Mouse (Mus musculus) left cerebral cortex, postnatal 14 days (tissue): ENCODE results near the gene Wwox. TPM values are rescaled to one million over a fixed set of nuclear protein-coding genes. Genes with fewer than 3 reads are reported as not detected.

ENCODE experiments used
- DNase-seq, 2 experiments: peaks; one replicate each; pipeline ENCODE4 v3.0.0; 2021 to 2022; ENCODE audit warnings: low spot score in 2 of 2, mixed read lengths in 1 of 2
- intact Hi-C: fragments of 180-260 bp; cut with DNase I; formaldehyde crosslinking; loops from one replicate; pipeline ENCODE4 v1.15.1; 2025
- total RNA-seq, 2 experiments: library from RNA; stranded (reverse); gene quantifications; 2 replicates each; pipeline ENCODE4 v1.2.3; 2021

The Wwox gene
- total RNA-seq, 2 experiments from 2014 or later = 11.9 to 12.0 TPM

DNA sequence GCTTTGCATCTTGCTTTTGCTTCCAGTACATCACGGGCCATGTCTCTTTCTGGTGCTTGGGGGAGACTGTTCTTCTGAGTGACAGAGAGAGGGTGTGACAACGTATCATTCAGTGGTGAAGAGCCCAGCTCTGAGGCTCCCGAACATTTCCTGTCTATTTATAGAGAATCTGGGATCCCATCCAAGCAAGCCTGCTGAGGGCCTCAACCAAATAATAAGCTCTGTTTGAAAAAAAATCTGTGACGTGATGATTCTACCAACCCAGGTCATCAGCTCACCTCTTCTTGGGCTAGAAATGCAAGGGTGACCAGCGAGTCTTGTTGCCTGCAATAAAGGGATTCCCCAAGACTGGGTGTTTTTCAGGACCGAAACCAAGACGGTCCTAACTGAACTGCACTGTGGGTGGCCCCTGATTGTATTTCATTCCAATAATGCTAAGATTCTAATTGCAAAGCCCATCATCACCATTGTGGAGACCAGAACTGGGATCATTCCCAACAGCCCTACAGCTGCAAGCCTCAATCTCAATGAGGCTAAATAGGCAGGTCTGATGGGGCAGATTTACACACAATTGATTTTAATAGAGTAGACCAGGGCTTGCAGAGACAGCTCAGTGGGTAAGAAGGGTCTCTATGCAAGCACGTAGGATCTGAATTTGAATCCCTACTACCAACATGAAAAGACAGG is 936.0 kb downstream of the Wwox start:
- DNase-seq = peak; percentile 23 to 38
- intact Hi-C loops = no loop called here

DNA sequence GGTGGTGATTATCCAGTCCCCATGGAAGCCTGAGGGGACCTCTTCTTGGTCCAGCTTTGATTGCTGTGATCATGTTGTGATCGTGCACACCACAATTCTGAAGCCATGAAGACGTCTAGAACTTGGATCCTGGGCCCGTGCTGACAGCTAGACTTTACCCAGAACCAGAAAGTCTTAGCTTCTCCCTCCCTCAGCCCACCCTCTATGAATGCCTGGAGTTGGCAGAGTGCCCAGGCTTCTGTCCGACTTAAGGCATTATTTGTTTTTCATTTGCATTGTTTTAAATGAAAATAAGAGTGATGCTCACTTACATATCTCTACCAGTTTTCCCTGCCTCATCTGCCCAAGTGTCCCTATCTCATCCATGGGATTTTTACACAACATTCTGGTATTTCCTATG is 937.9 kb downstream of the Wwox start:
- no peak for DNase-seq
- intact Hi-C loops = no loop called here

GRCm38 (mm10) chr8:115380017-115380416 is 940.6 kb downstream of the Wwox start:
- no peak for DNase-seq

DNA sequence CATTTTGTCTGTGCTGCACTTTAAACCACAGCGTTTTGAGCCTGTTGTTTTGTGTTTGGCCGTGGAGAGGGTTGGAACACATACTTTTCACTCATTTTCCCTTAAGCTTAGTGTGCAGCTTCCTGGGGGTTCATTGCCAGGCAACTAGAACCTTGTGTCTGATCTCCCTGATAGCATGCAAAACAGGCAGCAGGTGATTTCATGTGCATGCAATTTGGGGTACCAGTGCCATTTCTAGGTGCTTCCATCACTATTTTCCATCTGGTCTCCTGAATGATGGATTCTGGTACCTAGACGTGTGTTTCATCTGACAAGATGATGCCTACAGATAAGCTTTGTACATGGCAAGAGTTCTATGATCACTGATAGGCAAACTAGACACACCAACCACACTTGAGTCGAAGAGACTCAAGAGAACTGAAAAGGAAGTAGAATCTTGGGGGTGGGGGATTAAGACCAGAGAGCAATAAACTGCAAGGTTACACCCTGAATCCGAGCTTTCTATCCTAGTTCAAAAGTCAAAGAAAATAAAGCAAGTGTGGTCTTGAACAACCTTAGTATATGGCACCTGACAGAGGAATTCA is 951.6 kb downstream of the Wwox start:
- DNase-seq = no peak
- intact Hi-C loops = no loop called here

More at GRCm38 (mm10) chr8:115380017-115380416, 940.6 kb downstream of the Wwox start:
- intact Hi-C loops = no loop called here

DNA sequence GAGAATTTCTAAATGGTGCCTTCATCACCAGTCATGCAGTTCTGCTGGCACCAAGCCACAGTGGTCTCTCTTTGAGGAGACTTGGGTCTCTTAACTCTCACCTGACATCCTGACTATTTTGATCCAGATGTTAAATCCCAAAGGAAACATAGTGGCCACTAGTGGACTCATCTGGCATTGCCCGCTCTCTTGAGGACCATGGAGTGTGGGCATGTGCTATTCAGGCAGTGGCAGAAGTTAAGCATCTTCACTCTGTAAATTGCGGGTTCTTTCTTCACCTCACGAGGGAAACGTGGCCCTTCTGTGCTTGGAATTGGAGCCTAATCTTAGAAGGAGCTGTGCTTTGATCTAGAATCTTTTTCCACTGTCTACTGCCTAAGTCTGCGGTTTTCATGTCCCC is 956.4 kb downstream of the Wwox start:
- intact Hi-C loops = no loop called here
- no peak for DNase-seq

DNA sequence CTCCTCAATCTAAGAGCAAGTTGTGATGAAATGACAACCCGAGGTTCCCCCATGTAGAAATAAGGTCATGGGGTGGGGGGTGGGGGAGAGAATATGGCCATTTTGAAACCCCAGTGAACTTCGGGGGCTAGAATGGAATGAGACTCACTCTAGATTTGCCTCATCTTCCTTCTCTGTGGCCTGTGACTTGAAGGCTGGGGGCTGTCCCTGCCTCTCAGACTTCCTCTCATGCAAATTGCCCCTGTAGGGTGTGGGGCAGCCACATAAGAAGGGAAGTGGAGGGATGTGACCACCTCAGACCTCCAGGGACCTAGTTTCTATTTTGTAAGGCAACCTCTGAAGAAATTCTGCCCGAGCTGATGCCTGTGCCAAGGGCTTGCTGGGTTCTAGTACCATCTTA is 958.5 kb downstream of the Wwox start:
- DNase-seq = no peak
- intact Hi-C loops = no loop called here

- intact Hi-C loops = loop anchor here (5.0 kb wide), 1 partner anchor 307 kb away; the partner anchor contains the start of gene Maf
- no peak for DNase-seq
Observed at GRCm38 (mm10) chr8:115400013-115400720, 960.7 kb downstream of the Wwox start.

Other genes with a start within 250 kb of the Wwox start
- gene Vat1l, start 234.0 kb upstream of the Wwox start, total RNA-seq = 10 to 100 TPM; 46.5 to 60.6 TPM
- not detected for gene Clec3a, start 21.6 kb upstream of the Wwox start, total RNA-seq